Mouse (Mus musculus) CD8-positive naive resting alpha-beta T cell, adult 2 months (primary cell): ENCODE data around the gene Emc7.

Experiments
- DNase-seq, 2 experiments: peaks; one replicate each; pipeline ENCODE4 v3.0.0; 2022; ENCODE audit warnings: low read depth in 2 of 2, low spot score in 2 of 2

Gene Emc7

DNA sequence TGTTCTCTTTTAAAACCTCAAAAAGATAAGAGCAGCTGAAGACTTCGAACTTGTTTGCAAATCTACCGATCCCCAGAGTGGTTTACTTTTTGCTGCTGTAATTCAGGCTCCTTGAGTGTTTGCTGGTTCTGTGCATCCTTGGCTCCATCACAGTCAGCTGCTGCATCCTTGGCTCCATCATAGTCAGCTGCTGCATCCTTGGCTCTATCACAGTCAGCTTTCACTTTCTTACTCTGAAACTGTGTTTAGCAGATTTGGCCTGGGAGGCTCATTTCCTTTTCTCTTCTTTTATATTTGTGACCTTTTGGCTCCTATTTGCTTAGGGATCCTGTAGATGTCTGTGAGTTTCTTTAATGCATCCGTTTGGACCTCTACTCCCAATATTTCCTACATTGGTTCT, 62.4 kb downstream of the Emc7 start:
- DNase-seq, result no peak

DNA sequence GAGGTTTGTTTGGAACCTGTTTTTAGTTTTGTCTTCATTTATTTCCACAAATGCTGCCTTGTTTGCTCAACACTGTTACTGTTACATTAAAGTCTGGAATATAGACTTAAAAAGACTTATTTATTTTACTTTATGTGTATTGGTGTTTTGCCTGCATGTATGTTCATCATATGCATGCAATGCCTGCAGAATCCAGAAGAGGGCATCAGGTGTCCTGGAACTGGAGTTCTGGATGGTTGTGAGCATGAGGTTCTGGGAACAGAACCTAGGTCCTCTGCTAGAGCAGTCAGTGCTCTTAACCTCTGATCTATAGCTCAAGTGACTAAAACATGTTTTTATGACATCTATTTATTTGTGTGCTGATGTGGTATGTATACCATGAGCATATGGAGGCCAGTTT, 63.7 kb downstream of the Emc7 start:
- DNase-seq, result no peak

DNA sequence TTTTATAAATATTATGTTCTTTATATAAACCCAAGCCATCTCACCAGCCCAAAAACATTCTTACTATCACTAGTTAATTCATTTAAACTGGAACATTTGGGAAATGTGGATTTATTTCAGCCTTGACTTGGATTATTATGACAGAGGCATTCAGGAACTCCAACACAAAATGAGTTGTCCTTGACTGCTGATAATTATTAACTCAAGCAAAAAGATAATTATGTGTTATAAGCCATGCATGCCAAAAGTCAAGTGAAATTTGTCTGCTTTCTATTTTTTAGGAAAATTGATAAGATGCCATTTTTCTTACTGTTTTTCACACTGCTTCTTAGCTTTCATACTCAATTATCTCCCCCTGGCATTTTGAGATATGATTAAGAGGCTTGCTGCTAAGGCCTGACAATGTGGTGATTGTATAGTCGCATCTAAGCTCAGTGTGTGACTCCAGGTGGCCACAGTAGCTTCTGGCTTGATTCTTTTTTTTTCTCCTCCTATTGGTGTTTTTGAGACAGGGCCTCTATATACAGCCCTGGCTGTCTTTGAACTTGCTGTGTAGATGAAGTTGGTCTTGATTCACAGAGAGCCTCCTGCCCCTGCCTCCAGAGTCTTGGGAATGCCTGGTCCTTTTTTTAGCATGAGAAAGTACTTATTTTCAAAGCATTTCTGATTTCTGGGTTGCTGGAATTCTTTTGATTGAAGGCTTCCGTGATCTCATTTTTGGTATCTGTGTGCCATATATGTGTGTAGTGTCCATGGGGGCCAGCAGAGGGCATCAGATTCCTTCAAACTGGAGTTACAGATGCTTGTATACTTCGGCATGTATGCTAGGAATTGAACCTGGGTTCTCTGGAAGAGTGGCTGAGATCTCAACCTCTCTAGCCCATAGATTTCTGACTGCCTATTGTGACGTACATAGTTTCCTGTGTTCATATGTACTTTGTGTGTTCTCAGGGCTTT, 66.0 kb downstream of the Emc7 start:
- no peak for DNase-seq
